Mouse (Mus musculus): Measurements from ENCODE around the gene Pif1. TPM values are rescaled to one million over a fixed set of nuclear protein-coding genes. Genes with fewer than 3 reads are reported as not detected.

Pif1 gene
- polyA plus RNA-seq, 1 experiment, result 10.9 TPM

DNA sequence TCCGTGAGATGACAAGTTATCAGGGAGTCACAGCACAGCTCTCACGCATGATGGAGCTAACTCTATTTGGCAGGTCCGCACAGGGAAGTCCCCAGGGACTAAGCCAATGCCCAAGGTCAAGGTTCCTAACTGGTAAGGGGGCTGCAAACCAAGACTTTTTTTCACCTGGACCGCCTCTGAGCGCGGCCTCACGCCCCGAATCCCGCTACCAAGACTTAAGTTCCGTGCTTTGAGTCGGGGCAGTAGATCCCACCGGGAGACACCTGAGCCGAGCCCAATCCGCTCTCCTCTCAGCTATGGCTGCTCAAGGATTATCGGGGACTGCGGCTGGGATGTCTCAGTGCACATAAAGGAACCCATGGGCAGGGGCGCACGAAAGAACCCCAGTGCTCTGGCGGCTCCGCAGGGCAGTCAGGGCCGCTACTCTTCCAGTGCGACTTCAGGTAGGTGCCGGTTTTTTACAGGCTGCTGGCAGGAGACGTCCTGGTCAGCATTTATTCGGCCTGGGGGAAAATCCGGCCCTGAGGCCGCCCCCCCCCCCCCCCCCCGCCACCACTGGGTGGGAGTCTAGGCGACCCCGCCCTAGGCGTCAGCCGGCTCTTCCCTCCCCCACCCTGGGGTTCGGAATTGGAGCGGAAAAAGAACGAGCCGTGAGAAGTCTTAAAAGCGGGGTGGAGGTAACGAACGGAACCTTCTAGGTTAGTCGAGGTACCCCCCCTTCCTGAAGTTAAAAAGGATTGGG lies 42.2 kb downstream of the Pif1 start, which contains the start of gene Rbpms2:
Gene Rbpms2 (plus strand): TSS at position 624 of the 742 bp plus-strand sequence.
- H3K27ac ChIP-seq (ENCODE audit: insufficient read depth, low read length), result peak within 1 kb of the TSS; percentile 41
- no peaks in the 10 kb centered on the region for H3K4me1 ChIP-seq (ENCODE audit: control insufficient read depth, insufficient read depth, low read length)
- TF ChIP-seq CTCF (IDR thresholded peaks at IDR 0.05; ENCODE audit: borderline replicate concordance, insufficient read depth, low read length) (no peak), POLR2A (IDR thresholded peaks at IDR 0.05; ENCODE audit: low read depth, low read length) (no peak)
- H3K4me3 ChIP-seq (ENCODE audit: insufficient read depth, low read length), result peak within 1 kb of the TSS; percentile 69

DNA sequence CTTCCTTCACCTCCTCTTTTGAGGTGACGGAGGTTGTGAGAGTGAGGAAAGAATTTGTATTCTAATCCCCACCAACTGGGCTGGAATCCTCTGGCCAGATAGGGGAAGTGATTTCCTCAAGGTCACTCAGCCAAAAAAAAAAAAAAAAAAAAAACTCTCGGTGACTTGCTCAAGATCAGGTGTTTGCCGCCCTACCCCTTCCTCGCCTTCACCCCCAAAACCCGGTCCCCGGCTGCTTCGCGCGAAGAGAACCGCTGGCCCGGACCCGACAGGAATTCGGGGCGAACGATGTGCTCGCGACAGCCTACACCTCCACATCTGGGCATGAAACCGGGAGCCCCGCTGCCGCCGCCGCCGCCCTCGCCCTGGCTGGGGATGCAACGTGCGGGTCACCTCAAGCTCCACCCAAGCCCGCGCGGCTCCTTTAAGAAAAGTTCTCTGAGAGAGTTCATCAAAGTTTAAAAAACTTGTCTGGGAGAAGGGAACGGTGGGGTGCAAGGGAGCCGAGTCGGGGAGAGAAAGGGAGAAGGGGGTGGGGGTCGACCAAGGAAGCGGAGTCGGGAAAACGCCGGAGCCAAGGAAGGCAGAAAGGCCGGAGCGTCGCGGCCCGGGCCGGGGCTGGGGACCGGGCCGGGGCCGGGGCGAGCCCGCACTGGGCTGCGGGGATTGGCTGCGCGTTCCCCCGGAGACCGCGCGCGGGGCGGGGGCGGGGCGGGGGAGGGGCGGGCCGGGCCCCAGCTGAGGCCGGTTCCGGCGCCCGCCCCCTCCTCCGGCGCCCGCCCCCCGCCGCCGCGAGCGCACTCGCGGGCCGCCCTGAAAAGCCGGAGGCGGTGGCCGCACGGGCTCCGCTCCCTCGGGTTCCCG lies 43.0 kb downstream of the Pif1 start:
- Histone ChIP-seq H3K27ac (ENCODE audit: insufficient read depth, low read length) (peak overlapping the region; percentile 41), H3K4me1 (ENCODE audit: control insufficient read depth, insufficient read depth, low read length) (no peaks in the 10 kb centered on the region), H3K4me3 (ENCODE audit: insufficient read depth, low read length) (peak overlapping the region; percentile 69)
- TF ChIP-seq POLR2A (IDR thresholded peaks at IDR 0.05; ENCODE audit: low read depth, low read length) (peak; percentile 53), CTCF (IDR thresholded peaks at IDR 0.05; ENCODE audit: borderline replicate concordance, insufficient read depth, low read length) (no peak)

DNA sequence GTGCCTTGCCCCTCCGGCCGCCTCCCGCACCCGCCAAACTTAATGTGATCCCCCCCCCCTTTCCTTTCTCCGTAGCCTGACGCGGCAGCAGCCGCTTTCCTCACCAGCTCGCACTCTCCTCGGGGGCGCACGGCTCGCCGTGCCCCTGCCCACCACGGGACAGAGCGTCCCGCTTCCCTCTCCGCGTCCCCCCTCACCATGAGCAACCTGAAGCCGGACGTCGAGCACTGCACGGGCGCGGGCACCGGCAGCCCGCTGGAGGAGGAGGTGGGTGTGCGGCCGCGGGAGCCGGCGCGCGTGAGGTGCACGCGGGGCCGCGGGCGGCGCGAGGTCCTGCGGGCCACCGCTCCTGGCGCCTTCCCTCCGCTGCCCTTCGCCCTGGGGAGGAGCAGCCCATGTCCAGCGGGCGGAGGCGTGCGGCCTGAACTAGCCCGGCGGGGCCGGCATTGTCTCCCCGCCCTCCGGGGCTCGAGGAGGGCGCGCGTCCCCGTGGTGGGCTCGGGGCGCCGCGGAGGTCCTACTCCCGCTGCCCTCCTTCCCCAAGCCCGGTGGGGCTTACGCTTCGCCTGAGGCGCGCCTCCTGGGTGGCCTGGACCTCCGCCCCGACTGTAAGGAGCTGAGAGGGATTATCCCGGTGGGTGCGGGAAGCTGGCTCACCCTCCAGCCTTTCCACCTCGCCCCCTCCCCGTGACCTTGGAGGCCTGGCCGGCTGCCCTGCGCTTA lies 43.8 kb downstream of the Pif1 start:
- H3K27ac ChIP-seq (ENCODE audit: insufficient read depth, low read length), result no peak overlapping the region
- TF ChIP-seq POLR2A (IDR thresholded peaks at IDR 0.05; ENCODE audit: low read depth, low read length) (no peak), CTCF (IDR thresholded peaks at IDR 0.05; ENCODE audit: borderline replicate concordance, insufficient read depth, low read length) (no peak)
- no peaks in the 10 kb centered on the region for H3K4me1 ChIP-seq (ENCODE audit: control insufficient read depth, insufficient read depth, low read length)

DNA sequence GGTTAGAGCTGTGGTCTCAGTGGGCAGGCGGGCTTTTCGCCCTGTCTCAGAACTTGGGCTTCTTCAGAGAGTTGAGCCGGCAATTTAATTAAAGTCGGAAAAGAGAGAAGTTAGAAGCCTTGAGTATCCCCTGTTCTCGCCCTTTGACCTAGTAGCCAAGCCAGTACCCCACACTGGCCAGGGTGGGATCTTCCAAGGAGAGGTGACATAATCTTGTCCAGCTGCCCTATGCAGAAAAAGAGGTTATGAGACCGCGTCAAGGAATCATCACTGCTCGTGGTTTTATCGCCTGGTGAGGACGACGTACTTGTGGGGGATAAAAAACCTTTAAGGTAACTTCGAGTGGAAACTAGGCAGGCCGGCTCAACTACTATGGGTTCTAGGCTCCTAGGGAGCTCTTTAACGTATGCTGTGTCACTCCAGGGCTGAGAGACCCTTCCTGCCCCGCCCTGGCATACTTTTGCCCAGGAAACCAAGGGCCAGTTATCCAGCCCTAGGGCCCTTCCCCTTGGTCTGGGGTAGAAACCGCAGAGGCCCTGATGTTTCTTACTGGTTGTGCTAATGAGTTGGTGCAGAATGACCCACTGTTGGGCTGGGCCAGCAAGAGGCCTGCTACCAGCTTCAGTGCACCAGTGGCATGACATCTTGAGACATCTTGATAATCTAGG lies 44.5 kb downstream of the Pif1 start:
- H3K4me1 ChIP-seq (ENCODE audit: control insufficient read depth, insufficient read depth, low read length), result no peaks in the 10 kb centered on the region
- no peak for TF ChIP-seq CTCF (IDR thresholded peaks at IDR 0.05; ENCODE audit: borderline replicate concordance, insufficient read depth, low read length)
- no peak for TF ChIP-seq POLR2A (IDR thresholded peaks at IDR 0.05; ENCODE audit: low read depth, low read length)
- H3K4me3 ChIP-seq (ENCODE audit: insufficient read depth, low read length), result peak overlapping the region; percentile 68
- no peak overlapping the region for H3K27ac ChIP-seq (ENCODE audit: insufficient read depth, low read length)

More for the DNA sequence above, 43.8 kb downstream of the Pif1 start:
- H3K4me3 ChIP-seq (ENCODE audit: insufficient read depth, low read length), result peak overlapping the region; percentile 68

DNA sequence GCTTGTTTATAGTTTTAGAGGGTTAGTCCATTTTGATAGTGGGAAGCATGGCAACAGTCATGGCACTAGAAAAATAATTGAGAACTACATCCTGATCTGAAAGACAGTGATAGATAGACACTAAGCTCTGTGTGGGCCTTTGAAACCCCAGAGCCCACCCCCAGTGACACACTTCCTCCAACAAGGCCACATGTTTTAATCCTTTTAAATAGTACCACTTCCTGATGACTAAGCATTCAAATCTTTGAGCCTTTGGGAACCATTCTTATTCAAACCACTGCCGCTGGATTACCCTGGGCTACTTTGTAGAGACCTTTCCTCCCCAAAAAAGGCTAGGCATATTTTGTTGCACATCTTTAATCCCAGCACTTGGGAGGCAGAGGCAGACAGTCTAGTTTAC lies 48.8 kb downstream of the Pif1 start:
- Histone ChIP-seq H3K4me1 (ENCODE audit: control insufficient read depth, insufficient read depth, low read length) (peaks cover 15% of the 10 kb centered on the region), H3K27ac (ENCODE audit: insufficient read depth, low read length) (peak overlapping the region; percentile 63; the same call in 1 of the 2 replicates), H3K4me3 (ENCODE audit: insufficient read depth, low read length) (no peak overlapping the region)
- no peak for TF ChIP-seq CTCF (IDR thresholded peaks at IDR 0.05; ENCODE audit: borderline replicate concordance, insufficient read depth, low read length)
- TF ChIP-seq POLR2A (IDR thresholded peaks at IDR 0.05; ENCODE audit: low read depth, low read length), result no peak

DNA sequence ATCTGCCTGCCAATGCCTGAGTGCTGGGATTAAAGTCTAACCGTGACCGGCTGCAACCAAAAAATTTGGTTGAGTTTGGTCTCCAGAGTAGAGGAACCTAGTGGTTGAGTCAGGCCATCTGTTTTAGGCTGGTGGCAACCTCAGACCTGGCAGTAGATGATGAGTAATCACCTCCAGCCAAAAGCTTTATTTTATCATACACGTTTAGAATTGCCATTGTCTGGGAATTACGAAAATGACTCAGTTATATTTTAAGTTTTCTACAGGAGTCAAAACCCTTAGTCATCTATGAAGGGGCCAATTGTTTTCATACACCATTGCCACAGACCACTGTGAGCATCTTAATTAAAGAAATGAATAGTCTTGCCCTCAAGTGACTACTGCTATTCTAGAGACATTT lies 50.0 kb downstream of the Pif1 start:
- TF ChIP-seq POLR2A (IDR thresholded peaks at IDR 0.05; ENCODE audit: low read depth, low read length), result no peak
- TF ChIP-seq CTCF (IDR thresholded peaks at IDR 0.05; ENCODE audit: borderline replicate concordance, insufficient read depth, low read length), result no peak
- Histone ChIP-seq H3K4me3 (ENCODE audit: insufficient read depth, low read length) (no peak overlapping the region), H3K4me1 (ENCODE audit: control insufficient read depth, insufficient read depth, low read length) (peaks cover 22% of the 10 kb centered on the region)

DNA sequence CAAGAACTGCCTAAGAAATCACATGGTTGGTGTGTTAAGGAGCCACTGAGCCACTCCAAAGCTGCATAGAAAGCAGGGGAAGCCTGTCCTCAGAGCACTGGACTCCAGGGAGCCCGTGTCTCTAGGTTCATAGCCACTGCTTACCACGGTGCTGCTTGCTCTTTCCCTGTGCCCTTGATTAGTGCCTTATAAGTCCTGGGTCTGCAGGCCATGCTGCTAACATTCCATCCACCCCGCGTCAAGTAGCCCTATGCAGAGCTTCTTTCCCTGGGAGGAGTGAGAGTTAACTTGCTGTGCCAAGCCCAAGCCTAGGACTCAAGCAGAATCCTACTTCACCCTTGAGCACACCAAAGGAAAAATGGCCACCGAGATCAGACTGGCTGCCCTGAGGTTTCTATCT lies 52.1 kb downstream of the Pif1 start:
- Histone ChIP-seq H3K4me1 (ENCODE audit: control insufficient read depth, insufficient read depth, low read length) (peaks cover 23% of the 10 kb centered on the region), H3K27ac (ENCODE audit: insufficient read depth, low read length) (peak overlapping the region; percentile 27; the same call in 1 of the 2 replicates), H3K4me3 (ENCODE audit: insufficient read depth, low read length) (no peak overlapping the region)
- TF ChIP-seq POLR2A (IDR thresholded peaks at IDR 0.05; ENCODE audit: low read depth, low read length) (no peak), CTCF (IDR thresholded peaks at IDR 0.05; ENCODE audit: borderline replicate concordance, insufficient read depth, low read length) (no peak)

More for the DNA sequence above, 50.0 kb downstream of the Pif1 start:
- H3K27ac ChIP-seq (ENCODE audit: insufficient read depth, low read length), result peak overlapping the region; percentile 79

DNA sequence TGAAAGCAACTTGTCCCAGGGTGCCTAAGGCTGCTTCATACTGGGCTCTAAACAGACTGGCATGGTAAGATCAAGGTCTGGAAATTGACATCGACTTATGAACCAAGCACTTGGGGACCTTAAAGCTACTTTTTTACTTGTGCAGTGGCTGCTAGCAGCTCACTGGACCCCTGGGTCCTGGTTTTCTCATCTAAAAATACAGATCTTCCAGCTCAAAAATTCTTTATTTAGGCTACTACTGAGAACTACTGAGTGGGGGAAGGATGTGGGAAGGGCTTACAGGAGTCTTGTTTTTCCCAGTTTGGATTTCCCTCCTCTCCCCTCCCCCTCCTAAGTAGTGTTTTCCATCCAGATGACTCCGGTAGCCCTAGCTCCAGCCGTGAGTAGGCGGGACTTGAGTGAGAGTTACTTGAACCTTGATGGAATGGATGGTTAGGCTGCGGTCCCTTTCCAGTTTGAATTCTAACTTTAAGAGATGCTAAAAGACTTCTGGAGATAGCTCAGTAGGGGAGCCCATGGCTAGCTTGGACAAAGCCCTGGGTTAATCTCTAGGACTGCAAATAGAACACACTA lies 54.0 kb downstream of the Pif1 start:
- H3K4me1 ChIP-seq (ENCODE audit: control insufficient read depth, insufficient read depth, low read length), result peaks cover 23% of the 10 kb centered on the region
- H3K27ac ChIP-seq (ENCODE audit: insufficient read depth, low read length), result peak overlapping the region; percentile 83
- no peak overlapping the region for H3K4me3 ChIP-seq (ENCODE audit: insufficient read depth, low read length)
- TF ChIP-seq POLR2A (IDR thresholded peaks at IDR 0.05; ENCODE audit: low read depth, low read length), result no peak
- TF ChIP-seq CTCF (IDR thresholded peaks at IDR 0.05; ENCODE audit: borderline replicate concordance, insufficient read depth, low read length), result no peak
